Mouse (Mus musculus) midbrain, embryonic 13.5 days (tissue): ENCODE data around the gene Fam120c. TPM values are rescaled to one million over a fixed set of nuclear protein-coding genes. Genes with fewer than 3 reads are reported as not detected.
A peak's percentile ranks its signal among the peaks of the same experiment; 100 is the strongest.
"Not testable (repeated sequence)": the region's sequence is repeated elsewhere in the genome, so short reads cannot be mapped to it uniquely, and the experiment has no call there.

Source experiments
- ATAC-seq: fragments of 200-750 bp; cut with Nextera tagmentation; 2 replicates; pipeline ENCODE4 v1.8.0; 2017; ENCODE audit warnings: mild to moderate bottlenecking, moderate TSS enrichment, moderate library complexity
- H3K27ac ChIP-seq: fragments of 300-500 bp; sonication (generic); 2 replicates; pipeline ENCODE4 v1.5.1; 2015; ENCODE audit warnings: inconsistent platforms, mild to moderate bottlenecking, moderate library complexity
- H3K27me3 ChIP-seq: fragments of 300-500 bp; sonication (generic); 2 replicates; pipeline ENCODE4 v1.6.1; 2015; ENCODE audit warnings: mild to moderate bottlenecking, inconsistent platforms
- H3K36me3 ChIP-seq: fragments of 300-500 bp; sonication (generic); 2 replicates; pipeline ENCODE4 v1.6.1; 2015; ENCODE audit warnings: mild to moderate bottlenecking, inconsistent platforms
- H3K4me1 ChIP-seq: fragments of 300-500 bp; sonication (generic); replicated peaks from 2 replicates; pipeline ENCODE4 v1.6.1; 2015; ENCODE audit warnings: inconsistent platforms
- H3K4me2 ChIP-seq: fragments of 300-500 bp; sonication (generic); replicated peaks from 2 replicates; pipeline ENCODE4 v1.6.1; 2015; ENCODE audit warnings: moderate library complexity, mild to moderate bottlenecking, inconsistent platforms
- H3K4me3 ChIP-seq: fragments of 300-500 bp; sonication (generic); replicated peaks from 2 replicates; pipeline ENCODE4 v1.5.1; 2015; ENCODE audit warnings: mild to moderate bottlenecking, inconsistent platforms
- H3K9ac ChIP-seq: fragments of 300-500 bp; sonication (generic); replicated peaks from 2 replicates; pipeline ENCODE4 v1.6.1; 2015; ENCODE audit warnings: mild to moderate bottlenecking, inconsistent platforms
- H3K9me3 ChIP-seq: fragments of 300-500 bp; sonication (generic); 2 replicates; pipeline ENCODE4 v1.6.1; 2016; ENCODE audit warnings: mild to moderate bottlenecking, inconsistent platforms
- WGBS: fragments of 180-500 bp; shearing (Covaris S2); methylation state at CpG from one replicate; pipeline ENCODE4 v1.1.7; 2015; 5-methylcytosine and 5-hydroxymethylcytosine counted together
- polyA plus RNA-seq: library from polyadenylated mRNA; unstranded; fragments of >200 nt; fragmentation: Nextera tagmentation; extraction: Ambion mirVana; gene quantifications from 2 replicates; pipeline ENCODE4 v1.2.1, GENCODE M21; 2015

Gene Fam120c
- polyA plus RNA-seq, 1 experiment from 2014 or later, result 5.1 TPM

- ATAC-seq, result no peak
- H3K4me3 ChIP-seq, result no peak overlapping the region
- no peaks in the 10 kb centered on the region for H3K9me3 ChIP-seq
- H3K4me2 ChIP-seq, result no peak overlapping the region
- no peak overlapping the region for H3K9ac ChIP-seq
- H3K36me3 ChIP-seq, result no peaks in the 10 kb centered on the region
- no peaks in the 10 kb centered on the region for H3K27me3 ChIP-seq
- H3K4me1 ChIP-seq, result no peaks in the 10 kb centered on the region
- 94% methylated on average over 1 of the region's 1 CpGs for WGBS
- H3K27ac ChIP-seq, result no peak overlapping the region
These were observed 100.2 kb downstream of the Fam120c start for GRCm38 (mm10) chrX:151444189-151444588.

GRCm38 (mm10) chrX:151488128-151488527, 144.2 kb downstream of the Fam120c start:
- ATAC-seq, result no peak
- Histone ChIP-seq H3K4me2 (no peak overlapping the region), H3K27me3 (no peaks in the 10 kb centered on the region), H3K9me3 (no peaks in the 10 kb centered on the region), H3K4me3 (no peak overlapping the region), H3K9ac (no peak overlapping the region), H3K4me1 (no peaks in the 10 kb centered on the region), H3K36me3 (no peaks in the 10 kb centered on the region), H3K27ac (no peak overlapping the region)
- WGBS, result 81% methylated on average over 3 of the region's 3 CpGs

DNA sequence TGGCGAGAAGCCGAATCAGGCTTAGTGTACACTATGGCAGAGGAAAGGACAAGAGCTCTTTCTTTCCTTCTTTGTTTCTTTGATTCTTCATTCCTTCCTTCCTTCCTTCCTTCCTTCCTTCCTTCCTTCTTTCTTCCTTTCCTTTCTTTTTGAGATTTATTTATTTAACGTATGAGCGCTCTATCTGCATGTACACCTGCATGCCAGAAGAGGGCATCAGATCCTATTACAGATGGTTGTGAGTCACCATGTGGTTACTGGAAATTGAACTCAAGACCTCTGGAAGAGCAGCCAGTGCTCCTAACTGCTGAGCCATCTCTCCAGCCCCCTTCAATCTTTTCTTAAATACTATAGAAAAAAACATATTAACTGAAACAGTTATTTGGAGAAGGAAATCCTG, 149.3 kb downstream of the Fam120c start:
- H3K4me1 ChIP-seq, H3K9ac ChIP-seq, H3K27me3 ChIP-seq, H3K4me3 ChIP-seq, ATAC-seq, H3K36me3 ChIP-seq, H3K9me3 ChIP-seq, H3K4me2 ChIP-seq, H3K27ac ChIP-seq: not testable (repeated sequence)
- WGBS, result 95% methylated on average over 4 of the region's 4 CpGs

GRCm38 (mm10) chrX:151496596-151496995, 152.6 kb downstream of the Fam120c start:
- Histone ChIP-seq H3K27me3 (no peaks in the 10 kb centered on the region), H3K9ac (no peak overlapping the region), H3K4me2 (no peak overlapping the region), H3K9me3 (no peaks in the 10 kb centered on the region), H3K4me3 (no peak overlapping the region), H3K36me3 (no peaks in the 10 kb centered on the region), H3K4me1 (no peaks in the 10 kb centered on the region), H3K27ac (no peak overlapping the region)
- 93% methylated on average over 1 of the region's 1 CpGs for WGBS
- ATAC-seq, result no peak

- Histone ChIP-seq H3K4me1 (no peaks in the 10 kb centered on the region), H3K9me3 (no peaks in the 10 kb centered on the region), H3K27me3 (no peaks in the 10 kb centered on the region), H3K4me3 (no peak overlapping the region), H3K4me2 (no peak overlapping the region), H3K36me3 (no peaks in the 10 kb centered on the region), H3K9ac (no peak overlapping the region), H3K27ac (no peak overlapping the region)
- no peak for ATAC-seq
These were observed 164.6 kb downstream of the Fam120c start for GRCm38 (mm10) chrX:151508536-151508935.

- no peak overlapping the region for H3K4me2 ChIP-seq
- no peak overlapping the region for H3K4me3 ChIP-seq
- no peak for ATAC-seq
- H3K36me3 ChIP-seq, result no peaks in the 10 kb centered on the region
- no peak overlapping the region for H3K9ac ChIP-seq
- no peak overlapping the region for H3K27ac ChIP-seq
- no peaks in the 10 kb centered on the region for H3K9me3 ChIP-seq
- H3K4me1 ChIP-seq, result no peaks in the 10 kb centered on the region
- WGBS, result 92% methylated on average over 1 of the region's 1 CpGs
- no peaks in the 10 kb centered on the region; the same call in 1 of the 2 replicates for H3K27me3 ChIP-seq
These were observed 165.9 kb downstream of the Fam120c start for GRCm38 (mm10) chrX:151509906-151510305.

- no peak overlapping the region for H3K4me3 ChIP-seq
- no peaks in the 10 kb centered on the region for H3K4me1 ChIP-seq
- no peak overlapping the region for H3K27ac ChIP-seq
- no peaks in the 10 kb centered on the region for H3K36me3 ChIP-seq
- no peaks in the 10 kb centered on the region; the same call in 1 of the 2 replicates for H3K27me3 ChIP-seq
- H3K9ac ChIP-seq, result no peak overlapping the region
- 84% methylated on average over 3 of the region's 3 CpGs for WGBS
- ATAC-seq, result no peak
- H3K4me2 ChIP-seq, result no peak overlapping the region
- no peaks in the 10 kb centered on the region for H3K9me3 ChIP-seq
These were observed 169.1 kb downstream of the Fam120c start for GRCm38 (mm10) chrX:151513066-151513465.

DNA sequence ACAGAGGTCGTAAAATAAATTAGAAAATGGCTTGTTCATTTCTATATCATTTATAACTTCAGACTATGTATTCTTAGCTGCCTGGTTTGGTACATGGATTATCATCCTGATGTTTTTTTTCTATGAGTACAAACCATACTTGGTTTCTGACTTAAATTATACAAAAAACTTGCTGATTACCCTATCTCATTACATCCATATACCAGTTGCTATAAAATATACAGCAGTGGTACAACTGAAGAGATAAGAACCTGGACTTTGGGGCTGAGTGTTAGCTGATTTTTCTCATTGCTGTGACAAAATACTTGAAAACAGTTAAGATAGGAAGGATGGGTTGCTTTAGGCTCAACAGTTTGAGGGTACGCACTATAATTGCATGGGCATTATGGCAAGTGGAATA, 169.7 kb downstream of the Fam120c start:
- no peaks in the 10 kb centered on the region for H3K4me1 ChIP-seq
- WGBS, result 96% methylated on average over 2 of the region's 2 CpGs
- ATAC-seq, result no peak
- H3K9me3 ChIP-seq, result no peaks in the 10 kb centered on the region
- H3K27ac ChIP-seq, result no peak overlapping the region
- H3K27me3 ChIP-seq, result no peaks in the 10 kb centered on the region; the same call in 1 of the 2 replicates
- no peaks in the 10 kb centered on the region for H3K36me3 ChIP-seq
- no peak overlapping the region for H3K9ac ChIP-seq
- H3K4me2 ChIP-seq, result no peak overlapping the region
- H3K4me3 ChIP-seq, result no peak overlapping the region

DNA sequence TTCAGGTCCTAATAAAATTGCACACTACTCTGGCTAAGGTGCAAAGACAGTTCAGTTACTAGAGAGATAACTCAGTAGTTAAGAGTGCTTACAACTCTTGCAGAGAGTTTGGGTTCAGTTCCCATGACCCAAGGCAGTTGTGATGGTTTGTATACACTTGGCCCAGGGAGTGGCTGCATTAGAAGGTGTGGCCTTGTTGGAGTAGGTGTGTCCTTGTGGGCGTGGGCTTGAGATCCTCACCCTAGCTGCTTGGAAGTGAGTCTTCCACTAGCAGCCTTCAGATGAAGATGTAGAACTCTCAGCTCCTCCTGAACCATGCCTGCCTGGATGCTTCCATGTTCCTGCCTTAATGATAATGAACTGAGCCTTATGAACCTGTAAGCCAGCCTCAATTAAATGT, 174.2 kb downstream of the Fam120c start:
- ATAC-seq, result no peak
- H3K36me3 ChIP-seq, result no peaks in the 10 kb centered on the region

DNA sequence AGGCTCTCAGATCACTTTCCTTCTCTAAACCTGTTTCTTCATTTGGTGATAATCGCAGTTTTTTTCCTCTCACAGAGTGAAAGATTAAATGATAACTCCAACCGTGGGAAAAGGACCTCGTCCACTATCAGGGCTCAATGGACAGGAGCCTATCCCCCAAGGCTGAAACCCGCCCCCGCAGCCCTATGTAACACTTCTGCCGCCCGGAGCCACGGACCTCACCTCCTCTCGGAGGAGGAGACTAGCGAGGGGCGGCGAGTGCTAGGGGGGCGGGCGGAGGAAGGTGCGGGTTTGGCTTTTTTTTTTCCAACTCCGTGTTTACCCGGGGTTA, 176.1 kb downstream of the Fam120c start:
- Histone ChIP-seq H3K27ac (peak overlapping the region; percentile 98), H3K4me1 (peaks cover 5% of the 10 kb centered on the region; the same call in 1 of the 2 replicates), H3K36me3 (no peaks in the 10 kb centered on the region), H3K4me3 (peak overlapping the region; percentile 57), H3K9me3 (no peaks in the 10 kb centered on the region), H3K9ac (peak overlapping the region; percentile 58), H3K27me3 (no peaks in the 10 kb centered on the region), H3K4me2 (peak overlapping the region; percentile 45)
- whole genome bisulfite sequencing, result 29% methylated on average over 17 of the region's 17 CpGs
- ATAC-seq, result no peak; the same call in 1 of the 2 replicates

More for the DNA sequence above, 174.2 kb downstream of the Fam120c start:
- no peak overlapping the region for H3K27ac ChIP-seq
- 58% methylated on average over 1 of the region's 1 CpGs for WGBS
- no peak overlapping the region for H3K4me3 ChIP-seq
- H3K27me3 ChIP-seq, result no peaks in the 10 kb centered on the region; the same call in 1 of the 2 replicates
- no peak overlapping the region for H3K9ac ChIP-seq
- H3K4me1 ChIP-seq, result peaks cover 5% of the 10 kb centered on the region; the same call in 1 of the 2 replicates
- no peak overlapping the region for H3K4me2 ChIP-seq
- H3K9me3 ChIP-seq, result no peaks in the 10 kb centered on the region

- Histone ChIP-seq H3K4me2 (peak within 1 kb of the TSS; percentile 65), H3K4me3 (peak within 1 kb of the TSS; percentile 57), H3K27ac (peak within 1 kb of the TSS; percentile 98), H3K9ac (peak within 1 kb of the TSS; percentile 74), H3K27me3 (no peaks in the 10 kb centered on the region), H3K36me3 (no peaks in the 10 kb centered on the region), H3K4me1 (peaks cover 5% of the 10 kb centered on the region; the same call in 1 of the 2 replicates), H3K9me3 (no peaks in the 10 kb centered on the region)
- ATAC-seq, result peak; percentile 97
- WGBS, result 24% methylated on average over 65 of the region's 68 CpGs
These were observed 176.7 kb downstream of the Fam120c start, which contains the start of gene Phf8 for GRCm38 (mm10) chrX:151520458-151521322. TSS of gene Phf8 (plus strand) at chrX:151520672.
